Mouse (Mus musculus) limb, embryonic 10.5 days (tissue): ENCODE measurements around the gene Tpcn2. TPM values are rescaled to one million over a fixed set of nuclear protein-coding genes. Genes with fewer than 3 reads are reported as not detected.

Experiments used
- DNase-seq: peaks from one replicate; pipeline ENCODE4 v3.0.0-alpha.2; 2017; ENCODE audit warnings: low spot score
- H3K27ac ChIP-seq: fragments of 300-500 bp; sonication (generic); 2 replicates; pipeline ENCODE4 v1.5.1; 2016; ENCODE audit warnings: mild to moderate bottlenecking
- H3K27me3 ChIP-seq: fragments of 300-500 bp; sonication (generic); 2 replicates; pipeline ENCODE4 v1.6.1; 2016; ENCODE audit warnings: low read depth, mild to moderate bottlenecking; ENCODE audit not compliant: poor library complexity, severe bottlenecking
- H3K36me3 ChIP-seq: fragments of 300-500 bp; sonication (generic); 2 replicates; pipeline ENCODE4 v1.6.1; 2016; ENCODE audit warnings: mild to moderate bottlenecking, moderate library complexity
- H3K4me1 ChIP-seq: fragments of 300-500 bp; sonication (generic); 2 replicates; pipeline ENCODE4 v1.6.1; 2016
- H3K4me3 ChIP-seq: fragments of 300-500 bp; sonication (generic); 2 replicates; pipeline ENCODE4 v1.5.1; 2016; ENCODE audit warnings: mild to moderate bottlenecking, moderate library complexity
- H3K9me3 ChIP-seq: fragments of 300-500 bp; sonication (generic); replicated peaks from 2 replicates; pipeline ENCODE4 v1.6.1; 2016; ENCODE audit warnings: mild to moderate bottlenecking
- WGBS: fragments of 180-500 bp; shearing (Covaris S2); methylation state at CpG from one replicate; pipeline ENCODE4 v1.1.7; 2016; 5-methylcytosine and 5-hydroxymethylcytosine counted together
- polyA plus RNA-seq: library from polyadenylated mRNA; unstranded; fragments of >200 nt; fragmentation: Nextera tagmentation; extraction: Ambion mirVana; gene quantifications from 2 replicates; pipeline ENCODE4 v1.2.1, GENCODE M21; 2016

Tpcn2 gene
- polyA plus RNA-seq, 1 experiment from 2014 or later = 7.2 TPM

- DNase-seq = no peak
- H3K4me1 ChIP-seq = no peaks in the 10 kb centered on the region
- WGBS = 81% methylated on average over 5 of the region's 5 CpGs
- no peak overlapping the region for H3K4me3 ChIP-seq
- H3K27ac ChIP-seq = no peak overlapping the region
- no peaks in the 10 kb centered on the region for H3K36me3 ChIP-seq
- H3K9me3 ChIP-seq = no peaks in the 10 kb centered on the region
- H3K27me3 ChIP-seq = no peaks in the 10 kb centered on the region
These were observed 135.7 kb downstream of the Tpcn2 start for GRCm38 (mm10) chr7:145147973-145148698.

- Histone ChIP-seq H3K27me3 (no peaks in the 10 kb centered on the region), H3K4me1 (no peaks in the 10 kb centered on the region), H3K36me3 (no peaks in the 10 kb centered on the region), H3K4me3 (no peak overlapping the region), H3K27ac (no peak overlapping the region), H3K9me3 (no peaks in the 10 kb centered on the region)
- DNase-seq = no peak
These were observed 137.4 kb downstream of the Tpcn2 start for GRCm38 (mm10) chr7:145146252-145146930.

DNA sequence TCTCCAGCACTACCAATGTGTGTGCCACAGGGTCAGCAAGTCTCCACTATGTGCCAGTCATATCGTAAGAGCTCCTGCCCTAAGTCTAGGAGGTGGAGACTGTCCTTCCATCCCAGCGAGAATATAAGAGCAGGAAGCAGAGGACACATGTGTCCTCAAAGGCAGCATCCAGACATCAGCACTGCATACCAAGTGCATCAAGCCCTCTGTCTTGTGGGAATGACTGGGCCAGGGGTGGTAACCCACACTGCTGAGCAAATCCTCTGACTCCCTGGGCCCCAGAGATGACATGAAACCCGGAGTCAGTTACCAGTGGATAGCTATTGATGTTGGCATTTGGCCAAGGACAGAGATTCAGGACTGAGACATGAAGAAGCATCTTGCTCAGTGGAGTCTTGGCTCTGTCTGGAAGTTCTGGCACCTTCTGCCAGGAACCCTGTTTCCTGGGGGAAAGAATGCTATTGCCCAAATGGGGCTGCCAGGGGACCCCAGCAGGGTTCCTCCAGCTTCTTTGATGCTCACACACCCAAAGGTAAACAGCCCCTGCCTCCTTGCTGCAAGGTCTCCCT is 140.2 kb downstream of the Tpcn2 start:
- H3K27ac ChIP-seq = no peak overlapping the region
- no peak overlapping the region for H3K4me3 ChIP-seq
- no peaks in the 10 kb centered on the region for H3K9me3 ChIP-seq
- H3K27me3 ChIP-seq = no peaks in the 10 kb centered on the region
- WGBS = 74% methylated on average over 3 of the region's 3 CpGs
- no peaks in the 10 kb centered on the region for H3K36me3 ChIP-seq
- H3K4me1 ChIP-seq = no peaks in the 10 kb centered on the region
- no peak for DNase-seq

DNA sequence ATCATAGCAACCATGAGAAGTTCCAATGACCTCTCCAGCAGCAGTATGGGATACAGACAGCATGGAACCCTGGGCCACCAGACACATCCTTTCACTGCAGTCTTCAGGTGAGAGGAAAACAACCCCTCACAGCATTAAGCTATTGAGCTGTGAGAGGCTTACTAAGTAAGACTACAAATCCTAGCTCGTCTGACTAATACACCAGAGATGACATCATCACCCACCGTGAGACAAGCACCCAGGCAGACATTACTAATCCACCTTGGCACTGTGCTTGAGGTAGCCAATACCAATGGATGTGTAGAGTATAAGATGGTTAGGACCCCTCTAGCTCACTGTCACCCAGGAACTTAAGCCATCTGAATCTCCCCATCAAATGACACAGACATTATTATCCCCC is 143.2 kb downstream of the Tpcn2 start:
- peaks cover 4% of the 10 kb centered on the region for H3K4me1 ChIP-seq
- WGBS = 87% methylated on average over 2 of the region's 2 CpGs
- H3K27ac ChIP-seq = no peak overlapping the region
- no peaks in the 10 kb centered on the region for H3K36me3 ChIP-seq
- H3K27me3 ChIP-seq = no peaks in the 10 kb centered on the region
- no peaks in the 10 kb centered on the region for H3K9me3 ChIP-seq
- DNase-seq = no peak
- H3K4me3 ChIP-seq = no peak overlapping the region

GRCm38 (mm10) chr7:145139576-145139975 is 144.2 kb downstream of the Tpcn2 start:
- no peak for DNase-seq
- Histone ChIP-seq H3K27ac (no peak overlapping the region), H3K4me1 (peaks cover 7% of the 10 kb centered on the region), H3K36me3 (no peaks in the 10 kb centered on the region), H3K27me3 (no peaks in the 10 kb centered on the region), H3K4me3 (no peak overlapping the region), H3K9me3 (no peaks in the 10 kb centered on the region)
- WGBS = 92% methylated on average over 3 of the region's 3 CpGs

- 83% methylated on average over 1 of the region's 1 CpGs for WGBS
- Histone ChIP-seq H3K36me3 (no peaks in the 10 kb centered on the region), H3K27me3 (no peaks in the 10 kb centered on the region), H3K27ac (no peak overlapping the region), H3K9me3 (no peaks in the 10 kb centered on the region), H3K4me1 (peaks cover 7% of the 10 kb centered on the region), H3K4me3 (no peak overlapping the region)
- no peak for DNase-seq
These were observed 144.7 kb downstream of the Tpcn2 start for GRCm38 (mm10) chr7:145139100-145139499.

GRCm38 (mm10) chr7:145137871-145138270 is 145.9 kb downstream of the Tpcn2 start:
- DNase-seq = no peak
- Histone ChIP-seq H3K27ac (no peak overlapping the region), H3K4me1 (peaks cover 7% of the 10 kb centered on the region), H3K36me3 (no peaks in the 10 kb centered on the region), H3K9me3 (no peaks in the 10 kb centered on the region), H3K4me3 (no peak overlapping the region), H3K27me3 (no peaks in the 10 kb centered on the region)
- 89% methylated on average over 1 of the region's 1 CpGs for WGBS

- Histone ChIP-seq H3K27ac (no peak overlapping the region; the same call in 1 of the 2 replicates), H3K9me3 (no peaks in the 10 kb centered on the region), H3K4me3 (no peak overlapping the region), H3K27me3 (no peaks in the 10 kb centered on the region), H3K36me3 (no peaks in the 10 kb centered on the region), H3K4me1 (peaks cover 7% of the 10 kb centered on the region)
- 92% methylated on average over 4 of the region's 4 CpGs for WGBS
- DNase-seq = no peak
These were observed 147.0 kb downstream of the Tpcn2 start for GRCm38 (mm10) chr7:145136831-145137230.

Other genes starting within 250 kb of the Tpcn2 start
- 0.33 TPM in 1 of 2 replicates, not detected in the other for gene 1810010D01Rik, start 75.9 kb downstream of the Tpcn2 start, polyA plus RNA-seq
- gene Mrgprf, start 16.8 kb upstream of the Tpcn2 start, polyA plus RNA-seq = 0.09 TPM in 1 of 2 replicates, not detected in the other
- not detected in 2 replicates for gene Mrgprd, start 30.8 kb upstream of the Tpcn2 start, polyA plus RNA-seq